Mouse (Mus musculus) liver, embryonic 14.5 days (tissue): Measurements from ENCODE around the gene Xrcc4. TPM values are rescaled to one million over a fixed set of nuclear protein-coding genes. Genes with fewer than 3 reads are reported as not detected.

Experiments used
- ATAC-seq: fragments of 200-750 bp; cut with Nextera tagmentation; 2 replicates; pipeline ENCODE4 v1.8.0; 2017; ENCODE audit warnings: moderate number of reproducible peaks, mild to moderate bottlenecking, moderate library complexity; ENCODE audit not compliant: insufficient read depth
- DNase-seq, 3 experiments: peaks; one replicate each; pipeline ENCODE4 v3.0.0-alpha.2; 2012 to 2013; ENCODE audit warnings: low read depth in 3 of 3, low spot score in 3 of 3
- H3K27ac ChIP-seq: fragments of 300-500 bp; sonication (generic); 2 replicates; pipeline ENCODE4 v1.5.1; 2014; ENCODE audit warnings: moderate library complexity, mild to moderate bottlenecking, control low read depth, inconsistent platforms
- H3K27me3 ChIP-seq: fragments of 300-500 bp; sonication (generic); 2 replicates; pipeline ENCODE4 v1.6.1; 2014; ENCODE audit warnings: mild to moderate bottlenecking, low read length, moderate library complexity; ENCODE audit not compliant: control insufficient read depth, insufficient read depth
- H3K36me3 ChIP-seq: fragments of 300-500 bp; sonication (generic); replicated peaks from 2 replicates; pipeline ENCODE4 v1.6.1; 2014; ENCODE audit warnings: low read depth; ENCODE audit not compliant: control insufficient read depth, insufficient read depth
- H3K4me1 ChIP-seq, 2 experiments: fragments of 200-500 bp in 1 of 2; fragments of 300-500 bp in 1 of 2; sonication (generic) in 1 of 2; replicated peaks; 2 replicates each; pipeline ENCODE4 v1.6.1; 2012 to 2014; ENCODE audit warnings: antibody characterized with exemption in 1 of 2, inconsistent platforms in 1 of 2, low read length in 1 of 2; ENCODE audit not compliant: control insufficient read depth in 2 of 2, insufficient read depth in 2 of 2
- H3K4me2 ChIP-seq: fragments of 300-500 bp; sonication (generic); 2 replicates; pipeline ENCODE4 v1.6.1; 2014; ENCODE audit warnings: low read depth, mild to moderate bottlenecking, control low read depth, moderate library complexity
- H3K4me3 ChIP-seq, 2 experiments: fragments of 200-500 bp in 1 of 2; fragments of 300-500 bp in 1 of 2; sonication (generic) in 1 of 2; 2 replicates each; pipeline ENCODE4 v1.5.1; 2012 to 2014; ENCODE audit warnings: low read depth in 2 of 2, low read length in 2 of 2, mild to moderate bottlenecking in 2 of 2, control low read depth in 1 of 2, inconsistent platforms in 1 of 2, moderate library complexity in 1 of 2; ENCODE audit not compliant: insufficient read depth in 1 of 2
- H3K9ac ChIP-seq: fragments of 300-500 bp; sonication (generic); replicated peaks from 2 replicates; pipeline ENCODE4 v1.6.1; 2014; ENCODE audit warnings: mild to moderate bottlenecking, control low read depth, moderate library complexity
- H3K9me3 ChIP-seq: fragments of 300-500 bp; sonication (generic); 2 replicates; pipeline ENCODE4 v1.6.1; 2016; ENCODE audit warnings: low read length, mixed read lengths; ENCODE audit not compliant: control insufficient read depth
- CTCF ChIP-seq: IDR thresholded peaks from 2 replicates; pipeline ENCODE4 v1.5.1; 2016; ENCODE audit warnings: antibody characterized with exemption, low read depth, control low read depth
- EP300 ChIP-seq: IDR thresholded peaks from 2 replicates; pipeline ENCODE4 v1.6.1; 2016; ENCODE audit warnings: antibody characterized with exemption, low read depth
- WGBS: fragments of 180-500 bp; shearing (Covaris S2); extraction: QIAGEN DNeasy Blood & Tissue Kit; methylation state at CpG from one replicate; pipeline ENCODE4 v1.1.7; 2014; ENCODE audit not compliant: insufficient replicate concordance; 5-methylcytosine and 5-hydroxymethylcytosine counted together
- polyA plus RNA-seq, 2 experiments: library from polyadenylated mRNA; depleted of rRNA in 1 of 2; stranded (reverse) in 1 of 2; unstranded in 1 of 2; fragments of >200 nt; fragmentation: Nextera tagmentation in 1 of 2; extraction: Ambion mirVana in 1 of 2; gene quantifications; 2 replicates each; pipeline versions ENCODE4 v1.2.1 to v1.2.3; 2012 to 2014

Xrcc4 gene
- polyA plus RNA-seq, 2 experiments, result 2.6 to 5.8 TPM

DNA sequence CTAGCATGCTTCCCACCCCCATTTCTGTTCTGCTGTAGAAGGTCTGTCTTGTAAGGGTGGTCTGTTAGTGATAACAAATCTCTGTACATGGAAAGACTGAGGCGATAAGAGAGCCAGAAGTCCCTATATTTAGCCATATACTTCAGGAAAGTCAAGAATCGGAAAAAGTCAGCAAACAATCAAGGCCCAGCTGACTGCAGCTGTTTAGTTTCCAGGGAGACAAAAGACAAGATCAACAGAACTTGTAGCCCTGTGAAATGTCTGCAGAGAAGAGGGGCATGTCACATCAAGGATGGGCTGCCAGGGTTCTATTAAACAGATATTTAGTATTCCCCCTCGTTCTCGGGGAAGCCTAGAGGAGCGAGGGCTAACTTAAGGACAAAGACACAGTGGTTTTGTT is 354.3 kb downstream of the Xrcc4 start:
- peaks cover 11% of the 10 kb centered on the region for H3K27me3 ChIP-seq
- ATAC-seq (no peak), DNase-seq (no peak)
- H3K9me3 ChIP-seq, result no peaks in the 10 kb centered on the region
- TF ChIP-seq EP300, result no peak
- TF ChIP-seq CTCF, result no peak
- H3K27ac ChIP-seq, result no peak overlapping the region
- H3K4me1 ChIP-seq, result no peaks in the 10 kb centered on the region
- H3K9ac ChIP-seq, result no peak overlapping the region
- no peaks in the 10 kb centered on the region for H3K36me3 ChIP-seq
- no peak overlapping the region for H3K4me3 ChIP-seq
- WGBS, result 55% methylated on average over 5 of the region's 5 CpGs
- H3K4me2 ChIP-seq, result no peak overlapping the region

GRCm38 (mm10) chr13:89726492-89726891 is 362.9 kb downstream of the Xrcc4 start:
- ATAC-seq (no peak), DNase-seq (no peak)
- H3K27ac ChIP-seq, result no peak overlapping the region
- TF ChIP-seq CTCF, result no peak
- no peak for TF ChIP-seq EP300
- no peaks in the 10 kb centered on the region for H3K9me3 ChIP-seq
- no peak overlapping the region for H3K9ac ChIP-seq
- H3K4me1 ChIP-seq, result no peaks in the 10 kb centered on the region
- no peaks in the 10 kb centered on the region for H3K36me3 ChIP-seq
- H3K4me3 ChIP-seq, result no peak overlapping the region
- no peak overlapping the region for H3K4me2 ChIP-seq
- H3K27me3 ChIP-seq, result no peaks in the 10 kb centered on the region
- WGBS, result 54% methylated on average over 2 of the region's 2 CpGs

Other genes with a start within 250 kb of the Xrcc4 start
- 3.4 and 5.9 TPM in 2 replicates for gene Tmem167, start 485 bp downstream of the Xrcc4 start, polyA plus RNA-seq (2012; rRNA removed)
- 24.9 and 27.1 TPM in 2 replicates for gene Tmem167, start 485 bp downstream of the Xrcc4 start, polyA plus RNA-seq (2014; fragmentation: Nextera tagmentation; extraction: Ambion mirVana)